In genomic region chr2:174867397-174867796, GRCm38 (mm10) we compare ENCODE assay signal across 27 mouse cellular contexts.
A peak's percentile ranks its signal among the peaks of the same experiment; 100 is the strongest.
DNase-seq lines count a peak whose midpoint lies in the region; ATAC-seq lines count a peak whose summit lies in the region.
"Had no signal": no experiment of that assay in that cellular context is flagged by ENCODE, and none has a peak within 500 bp of the region (broad histone marks: within the 10 kb centered on the region; RNA-seq: fewer than 3 reads in every experiment).

No protein-coding gene starts in this region.

- H3K9me3 ChIP-seq in kidney, embryonic 14.5 days (ENCODE audit: control insufficient read depth, low read length) = no peaks in the 10 kb centered on the region
- H3K9me3 ChIP-seq in kidney, embryonic 15.5 days (replicated peaks) = no peaks in the 10 kb centered on the region
- H3K9me3 ChIP-seq in embryonic facial prominence, embryonic 14.5 days (ENCODE audit: control insufficient read depth, low read length) = no peaks in the 10 kb centered on the region
- H3K9me3 ChIP-seq in limb, embryonic 12.5 days = no peaks in the 10 kb centered on the region
- no peaks in the 10 kb centered on the region for H3K9me3 ChIP-seq in limb, embryonic 15.5 days
- H3K9me3 ChIP-seq in heart, embryonic 12.5 days (replicated peaks) = no peaks in the 10 kb centered on the region
- no peaks in the 10 kb centered on the region for H3K9me3 ChIP-seq in forebrain, embryonic 12.5 days
- H3K9me3 ChIP-seq: embryonic facial prominence, embryonic 12.5 days; forebrain, embryonic 10.5 days; heart, embryonic 15.5 days; hindbrain, embryonic 10.5 days; hindbrain, embryonic 13.5 days had no signal

- no peaks in the 10 kb centered on the region for H3K36me3 ChIP-seq in kidney, embryonic 14.5 days (ENCODE audit: control insufficient read depth, insufficient read depth, low read length)
- no peaks in the 10 kb centered on the region for H3K36me3 ChIP-seq in kidney, embryonic 15.5 days
- no peaks in the 10 kb centered on the region for H3K36me3 ChIP-seq in embryonic facial prominence, embryonic 14.5 days (ENCODE audit: control insufficient read depth, insufficient read depth, low read length)
- H3K36me3 ChIP-seq in limb, embryonic 12.5 days = no peaks in the 10 kb centered on the region
- no peaks in the 10 kb centered on the region for H3K36me3 ChIP-seq in limb, embryonic 15.5 days
- H3K36me3 ChIP-seq in heart, embryonic 12.5 days = no peaks in the 10 kb centered on the region
- H3K36me3 ChIP-seq in forebrain, embryonic 12.5 days (replicated peaks) = no peaks in the 10 kb centered on the region
- H3K36me3 ChIP-seq: embryonic facial prominence, embryonic 12.5 days; forebrain, embryonic 10.5 days; G1E; heart, embryonic 15.5 days; hindbrain, embryonic 10.5 days; hindbrain, embryonic 13.5 days had no signal

- H3K4me3 ChIP-seq in kidney, embryonic 14.5 days (ENCODE audit: low read length) = no peak overlapping the region
- no peak overlapping the region for H3K4me3 ChIP-seq in kidney, embryonic 15.5 days (replicated peaks)
- no peak overlapping the region for H3K4me3 ChIP-seq in embryonic facial prominence, embryonic 14.5 days (ENCODE audit: low read depth, low read length)
- no peak overlapping the region for H3K4me3 ChIP-seq in limb, embryonic 12.5 days (replicated peaks)
- no peak overlapping the region for H3K4me3 ChIP-seq in limb, embryonic 15.5 days
- no peak overlapping the region for H3K4me3 ChIP-seq in heart, embryonic 12.5 days
- H3K4me3 ChIP-seq in forebrain, embryonic 12.5 days (replicated peaks) = no peak overlapping the region
- H3K4me3 ChIP-seq: embryonic facial prominence, embryonic 12.5 days; forebrain, embryonic 10.5 days; heart, embryonic 15.5 days; hindbrain, embryonic 10.5 days; hindbrain, embryonic 13.5 days had no signal

- DNase-seq in embryonic facial prominence, embryonic 14.5 days (ENCODE audit: low spot score) = peak; percentile 61
- DNase-seq: adrenal gland, postnatal 10 days; adrenal gland, postnatal 36 days; B cell, adult 2 months; cerebellum, adult 18-20 months; cerebellum, adult 9-10 months; cerebellum, postnatal 14 days; forebrain, postnatal 0 days; gastrocnemius, postnatal 10 days; heart, postnatal 36 days had no signal

- WGBS in kidney, embryonic 14.5 days = 43% methylated on average over 5 of the region's 5 CpGs
- 36% methylated on average over 5 of the region's 5 CpGs for WGBS in kidney, embryonic 15.5 days
- 35% methylated on average over 5 of the region's 5 CpGs for WGBS in embryonic facial prominence, embryonic 14.5 days
- WGBS in limb, embryonic 12.5 days = 39% methylated on average over 5 of the region's 5 CpGs
- WGBS in limb, embryonic 15.5 days = 37% methylated on average over 5 of the region's 5 CpGs
- WGBS in heart, embryonic 12.5 days = 55% methylated on average over 5 of the region's 5 CpGs
- 73% methylated on average over 5 of the region's 5 CpGs for WGBS in forebrain, embryonic 12.5 days

- no peak overlapping the region for H3K9ac ChIP-seq in kidney, embryonic 14.5 days (ENCODE audit: low read depth, low read length)
- no peak overlapping the region for H3K9ac ChIP-seq in kidney, embryonic 15.5 days
- no peak overlapping the region for H3K9ac ChIP-seq in embryonic facial prominence, embryonic 14.5 days (ENCODE audit: low read depth, low read length)
- no peak overlapping the region for H3K9ac ChIP-seq in limb, embryonic 12.5 days (replicated peaks)
- H3K9ac ChIP-seq in limb, embryonic 15.5 days = no peak overlapping the region
- no peak overlapping the region for H3K9ac ChIP-seq in heart, embryonic 12.5 days
- no peak overlapping the region for H3K9ac ChIP-seq in forebrain, embryonic 12.5 days
- H3K9ac ChIP-seq: embryonic facial prominence, embryonic 12.5 days; forebrain, postnatal 0 days; heart, embryonic 15.5 days; hindbrain, embryonic 13.5 days had no signal

- H3K27ac ChIP-seq in kidney, embryonic 14.5 days (ENCODE audit: low read depth, low read length) = peak overlapping the region; percentile 4; the same call in 1 of the 2 replicates
- H3K27ac ChIP-seq in kidney, embryonic 15.5 days = no peak overlapping the region
- 0 out of 2 replicates have a peak overlapping the region, but pooled peaks have one; percentile 85 for H3K27ac ChIP-seq in embryonic facial prominence, embryonic 14.5 days (replicated peaks; ENCODE audit: low read depth, low read length)
- H3K27ac ChIP-seq in limb, embryonic 12.5 days = peak overlapping the region; percentile 87
- peak overlapping the region; percentile 94; the same call in 1 of the 2 replicates for H3K27ac ChIP-seq in limb, embryonic 15.5 days
- H3K27ac ChIP-seq in heart, embryonic 12.5 days (ENCODE audit: poor library complexity, severe bottlenecking) = no peak overlapping the region
- no peak overlapping the region for H3K27ac ChIP-seq in forebrain, embryonic 12.5 days
- H3K27ac ChIP-seq: embryonic facial prominence, embryonic 12.5 days; forebrain, embryonic 10.5 days; hindbrain, embryonic 13.5 days had no signal

- peaks cover 19% of the 10 kb centered on the region for H3K4me1 ChIP-seq in kidney, embryonic 14.5 days (ENCODE audit: control insufficient read depth, insufficient read depth, low read length)
- peaks cover 53% of the 10 kb centered on the region for H3K4me1 ChIP-seq in kidney, embryonic 15.5 days
- peaks cover 60% of the 10 kb centered on the region for H3K4me1 ChIP-seq in embryonic facial prominence, embryonic 14.5 days (ENCODE audit: control insufficient read depth, insufficient read depth, low read length)
- peaks cover 63% of the 10 kb centered on the region for H3K4me1 ChIP-seq in limb, embryonic 12.5 days (replicated peaks)
- H3K4me1 ChIP-seq in limb, embryonic 15.5 days = peaks cover 60% of the 10 kb centered on the region
- H3K4me1 ChIP-seq in heart, embryonic 12.5 days (replicated peaks) = peaks cover 33% of the 10 kb centered on the region
- peaks cover 11% of the 10 kb centered on the region for H3K4me1 ChIP-seq in forebrain, embryonic 12.5 days

- no peak overlapping the region for H3K4me2 ChIP-seq in kidney, embryonic 14.5 days (replicated peaks; ENCODE audit: low read depth, low read length)
- H3K4me2 ChIP-seq in kidney, embryonic 15.5 days = no peak overlapping the region
- no peak overlapping the region for H3K4me2 ChIP-seq in embryonic facial prominence, embryonic 14.5 days (ENCODE audit: low read depth, low read length)
- no peak overlapping the region for H3K4me2 ChIP-seq in limb, embryonic 12.5 days
- H3K4me2 ChIP-seq in limb, embryonic 15.5 days = no peak overlapping the region
- no peak overlapping the region for H3K4me2 ChIP-seq in heart, embryonic 12.5 days
- H3K4me2 ChIP-seq in forebrain, embryonic 12.5 days = no peak overlapping the region
- H3K4me2 ChIP-seq: embryonic facial prominence, embryonic 12.5 days; heart, embryonic 11.5 days; heart, embryonic 15.5 days; hindbrain, embryonic 13.5 days had no signal

- no peak for ATAC-seq in kidney, embryonic 14.5 days (ENCODE audit: low FRiP score, low TSS enrichment)
- no peak for ATAC-seq in kidney, embryonic 15.5 days (replicated peaks; ENCODE audit: low FRiP score)
- ATAC-seq in embryonic facial prominence, embryonic 14.5 days (ENCODE audit: low read depth) = no peak
- no peak for ATAC-seq in limb, embryonic 12.5 days (ENCODE audit: insufficient number of reproducible peaks, insufficient read depth, low FRiP score, low TSS enrichment, low read depth)
- ATAC-seq in limb, embryonic 15.5 days (ENCODE audit: insufficient number of reproducible peaks, low FRiP score, low TSS enrichment, low read depth) = no peak
- ATAC-seq in megakaryocyte, adult 5-6 weeks (ENCODE audit: poor library complexity, severe bottlenecking) = no peak
- no peak for ATAC-seq in heart, embryonic 12.5 days (ENCODE audit: insufficient number of reproducible peaks, low FRiP score)
- no peak for ATAC-seq in forebrain, embryonic 12.5 days (ENCODE audit: low FRiP score)
- ATAC-seq: forebrain, embryonic 14.5 days; forebrain, postnatal 0 days; hindbrain, embryonic 16.5 days; Patski had no signal

- no peaks in the 10 kb centered on the region for H3K27me3 ChIP-seq in kidney, embryonic 14.5 days (ENCODE audit: control insufficient read depth, insufficient read depth, low read length)
- no peaks in the 10 kb centered on the region for H3K27me3 ChIP-seq in kidney, embryonic 15.5 days
- no peaks in the 10 kb centered on the region for H3K27me3 ChIP-seq in embryonic facial prominence, embryonic 14.5 days (replicated peaks; ENCODE audit: control insufficient read depth, insufficient read depth, low read length)
- H3K27me3 ChIP-seq in limb, embryonic 12.5 days = no peaks in the 10 kb centered on the region
- no peaks in the 10 kb centered on the region for H3K27me3 ChIP-seq in limb, embryonic 15.5 days
- no peaks in the 10 kb centered on the region for H3K27me3 ChIP-seq in heart, embryonic 12.5 days (replicated peaks)
- H3K27me3 ChIP-seq in forebrain, embryonic 12.5 days = no peaks in the 10 kb centered on the region
- H3K27me3 ChIP-seq: embryonic facial prominence, embryonic 12.5 days; heart, embryonic 15.5 days; hindbrain, embryonic 13.5 days; Patski had no signal

Comparison
In these comparisons a context has a peak if more than half of its experiments do, and no peak if none do; other contexts are left out.
1. H3K27ac ChIP-seq: peak in kidney, embryonic 14.5 days (single experiment), embryonic facial prominence, embryonic 14.5 days (single experiment), limb, embryonic 12.5 days (single experiment) and limb, embryonic 15.5 days (single experiment); none in kidney, embryonic 15.5 days (single experiment), heart, embryonic 12.5 days (single experiment) and forebrain, embryonic 12.5 days (single experiment).